Mouse (Mus musculus): ENCODE measurements at regions not wholly inside any gene's neighbourhood (a gene's known extent, or its start where the extent isn't known, plus 50 kb on each side); places are given as distances from the start of the nearest gene placed in this dataset.

DNA sequence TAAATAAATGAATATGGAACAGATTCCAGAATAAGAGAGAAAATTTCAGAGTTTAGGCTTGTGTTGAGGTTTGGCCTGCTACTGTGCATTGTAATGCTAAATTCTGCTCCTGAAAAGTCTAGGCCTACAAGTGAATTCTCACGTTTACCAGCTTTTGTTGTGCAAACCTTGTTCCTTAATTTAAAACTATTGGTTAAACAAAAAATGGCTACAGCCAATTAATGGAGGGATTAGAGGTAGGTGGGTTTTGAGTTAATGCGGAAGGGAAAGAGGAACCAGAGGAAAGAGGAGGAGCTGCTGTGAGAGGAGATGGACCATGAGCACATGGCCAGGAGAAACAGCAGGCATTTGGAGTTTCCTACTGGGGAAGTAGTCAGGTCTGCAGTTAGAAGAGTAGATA, 79.1 kb upstream of the Tle4 start:
- no peak for DNase-seq (ENCODE audit: low read depth, low spot score)

GRCm38 (mm10) chr19:14670821-14671104, 72.9 kb upstream of the Tle4 start:
- peak; percentile 20 for DNase-seq (ENCODE audit: low read depth, low spot score)

DNA sequence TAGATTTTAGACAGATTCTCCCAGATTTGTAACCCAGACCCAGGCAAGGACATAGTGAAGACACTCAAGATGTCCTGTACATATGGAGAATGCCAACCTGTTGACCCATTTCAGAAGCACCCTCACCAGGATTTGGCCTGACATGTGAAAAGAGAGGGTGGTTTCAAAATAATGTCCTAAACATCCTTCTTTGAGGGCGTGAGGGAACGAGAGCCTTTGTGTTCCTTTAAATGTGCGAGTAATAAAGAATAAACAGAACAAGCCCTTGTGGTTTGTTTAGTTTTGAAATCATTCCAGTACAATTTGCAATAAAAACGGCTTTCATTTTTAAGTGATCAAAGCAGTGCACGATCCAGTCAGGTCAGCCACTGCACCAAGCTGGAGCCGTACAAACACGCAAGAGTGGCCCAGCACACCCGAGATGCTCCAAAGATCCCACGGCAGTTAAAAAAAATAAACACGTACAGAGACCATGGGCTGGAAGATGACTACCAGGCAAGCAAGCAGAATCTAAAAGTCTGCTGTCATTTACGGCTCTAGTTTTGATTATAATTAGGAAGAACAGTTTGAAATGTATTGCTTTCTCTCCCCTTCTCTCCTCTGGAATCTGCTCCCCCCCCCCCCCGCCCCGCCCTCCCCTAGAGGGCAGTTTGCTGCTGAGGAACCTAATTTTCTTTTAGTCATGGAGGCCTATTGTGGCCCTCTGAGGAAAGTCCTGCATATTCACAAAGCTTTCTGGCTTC, 72.4 kb upstream of the Tle4 start:
- DNase-seq (ENCODE audit: low read depth, low spot score) = no peak

GRCm38 (mm10) chr19:14668512-14669181, 70.8 kb upstream of the Tle4 start:
- no peak for DNase-seq (ENCODE audit: low read depth, low spot score)

GRCm38 (mm10) chr19:14664682-14665417, 67.0 kb upstream of the Tle4 start:
- DNase-seq (ENCODE audit: low read depth, low spot score) = no peak

DNA sequence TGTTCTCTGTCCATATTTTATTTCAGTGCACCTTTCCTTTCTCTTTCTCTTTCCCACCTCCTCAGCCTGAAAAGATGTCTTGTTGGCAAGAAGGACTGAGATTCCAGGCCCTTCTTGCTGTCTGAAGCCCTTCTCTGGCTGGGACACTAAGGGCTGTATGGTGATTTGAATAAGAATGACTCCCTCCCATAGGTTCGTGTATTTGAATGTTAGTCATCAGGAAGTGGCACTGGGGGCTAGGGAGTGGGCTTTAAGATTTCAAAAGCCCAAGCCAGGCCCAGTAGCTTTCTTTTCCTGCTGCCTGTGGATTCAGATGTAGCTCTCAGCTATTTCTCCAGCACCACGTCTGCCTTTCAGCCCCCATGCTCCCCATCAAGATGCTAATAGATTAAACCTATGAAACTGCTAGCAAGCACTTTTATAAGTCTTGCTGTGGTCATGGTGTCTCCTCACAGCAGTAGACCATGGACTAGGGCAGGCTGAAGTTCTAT, 66.3 kb upstream of the Tle4 start:
- DNase-seq (ENCODE audit: low read depth, low spot score) = no peak

- DNase-seq (ENCODE audit: low read depth, low spot score) = no peak
Observed at GRCm38 (mm10) chr19:14663350-14663749, 65.5 kb upstream of the Tle4 start.

DNA sequence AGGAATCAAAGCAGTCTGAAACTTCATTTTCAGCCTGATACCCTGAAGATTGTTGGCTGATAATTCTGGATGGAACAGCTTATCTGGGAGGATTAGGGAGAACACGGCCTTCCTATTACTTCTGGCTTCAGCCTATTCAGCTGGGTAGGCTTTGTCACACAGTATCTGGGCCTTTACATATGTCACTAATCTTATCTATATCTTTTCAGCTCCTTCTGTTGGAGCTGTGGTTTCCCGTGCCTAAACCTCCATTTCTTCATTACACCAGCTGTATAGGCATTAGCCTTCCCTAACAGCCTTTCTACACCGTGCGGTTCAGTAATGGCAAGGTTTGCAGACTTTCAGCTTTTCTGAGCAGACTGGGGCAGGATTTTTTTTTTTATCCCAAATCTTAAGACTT, 61.9 kb upstream of the Tle4 start:
- no peak for DNase-seq (ENCODE audit: low read depth, low spot score)

- no peak for DNase-seq (ENCODE audit: low read depth, low spot score)
Observed at GRCm38 (mm10) chr19:14658479-14658878, 60.6 kb upstream of the Tle4 start.

DNA sequence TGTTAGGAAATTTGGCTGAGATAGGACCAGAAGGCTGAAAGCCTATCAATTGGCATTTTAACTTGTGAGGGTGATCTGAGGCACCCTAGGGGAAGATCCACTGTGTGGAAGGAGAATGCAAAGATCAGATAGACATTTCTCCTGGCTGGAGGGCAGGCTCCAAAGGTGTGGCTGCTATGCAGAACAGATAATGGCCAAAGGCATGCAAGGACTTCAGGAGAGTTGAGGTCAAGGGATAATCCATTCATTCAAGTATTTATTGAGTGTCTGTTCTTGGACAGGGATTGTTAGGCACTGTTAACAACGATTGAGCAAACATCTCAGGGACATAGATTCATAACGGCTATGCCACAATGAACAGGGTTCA, 58.2 kb upstream of the Tle4 start:
- no peak for DNase-seq (ENCODE audit: low read depth, low spot score)

GRCm38 (mm10) chr19:14655302-14656021, 57.6 kb upstream of the Tle4 start:
- no peak for DNase-seq (ENCODE audit: low read depth, low spot score)

All from brain, adult 2 months (tissue).